Mouse (Mus musculus) heart, embryonic 14.5 days (tissue): ENCODE results near the gene Eps15l1. TPM values are rescaled to one million over a fixed set of nuclear protein-coding genes. Genes with fewer than 3 reads are reported as not detected.
A peak's percentile ranks its signal among the peaks of the same experiment; 100 is the strongest.

Source experiments
- ATAC-seq: fragments of 200-750 bp; cut with Nextera tagmentation; 2 replicates; pipeline ENCODE4 v1.8.0; 2017; ENCODE audit warnings: low read depth, moderate TSS enrichment; ENCODE audit not compliant: insufficient number of reproducible peaks, insufficient read depth, low FRiP score
- H3K27ac ChIP-seq, 2 experiments: fragments of 200-500 bp in 1 of 2; fragments of 300-500 bp in 1 of 2; sonication (generic) in 1 of 2; replicated peaks in 1 of 2; 2 replicates each; pipeline ENCODE4 v1.5.1; 2012 to 2014; ENCODE audit warnings: low read depth in 2 of 2, low read length in 2 of 2, control low read depth in 1 of 2, mild to moderate bottlenecking in 1 of 2, mixed read lengths in 1 of 2; ENCODE audit not compliant: control insufficient read depth in 1 of 2, insufficient read depth in 1 of 2
- H3K27me3 ChIP-seq: fragments of 300-500 bp; sonication (generic); 2 replicates; pipeline ENCODE4 v1.6.1; 2014; ENCODE audit warnings: mild to moderate bottlenecking, low read length, control low read depth; ENCODE audit not compliant: control insufficient read depth, insufficient read depth
- H3K36me3 ChIP-seq: fragments of 300-500 bp; sonication (generic); 2 replicates; pipeline ENCODE4 v1.6.1; 2014; ENCODE audit warnings: mild to moderate bottlenecking, control low read depth, low read length, mixed read lengths; ENCODE audit not compliant: control insufficient read depth, insufficient read depth
- H3K4me1 ChIP-seq, 2 experiments: fragments of 200-500 bp in 1 of 2; fragments of 300-500 bp in 1 of 2; sonication (generic) in 1 of 2; 2 replicates each; pipeline ENCODE4 v1.6.1; 2012 to 2014; ENCODE audit warnings: low read length in 2 of 2, control low read depth in 1 of 2, mixed read lengths in 1 of 2; ENCODE audit not compliant: control insufficient read depth in 2 of 2, insufficient read depth in 2 of 2
- H3K4me2 ChIP-seq: fragments of 300-500 bp; sonication (generic); 2 replicates; pipeline ENCODE4 v1.6.1; 2014; ENCODE audit warnings: mild to moderate bottlenecking, low read length
- H3K4me3 ChIP-seq, 2 experiments: fragments of 200-500 bp in 1 of 2; fragments of 300-500 bp in 1 of 2; sonication (generic) in 1 of 2; 2 replicates each; pipeline ENCODE4 v1.5.1; 2012 to 2014; ENCODE audit warnings: low read length in 2 of 2, mild to moderate bottlenecking in 2 of 2, control low read depth in 1 of 2, low read depth in 1 of 2, moderate library complexity in 1 of 2; ENCODE audit not compliant: control insufficient read depth in 1 of 2, insufficient read depth in 1 of 2
- H3K9ac ChIP-seq: fragments of 300-500 bp; sonication (generic); 2 replicates; pipeline ENCODE4 v1.6.1; 2014; ENCODE audit warnings: mild to moderate bottlenecking, low read length
- H3K9me3 ChIP-seq: fragments of 300-500 bp; sonication (generic); 2 replicates; pipeline ENCODE4 v1.6.1; 2016; ENCODE audit warnings: low read length, control low read depth; ENCODE audit not compliant: control insufficient read depth
- WGBS: fragments of 180-500 bp; shearing (Covaris S2); extraction: QIAGEN DNeasy Blood & Tissue Kit; methylation state at CpG from one replicate; pipeline ENCODE4 v1.1.7; 2014; 5-methylcytosine and 5-hydroxymethylcytosine counted together
- polyA plus RNA-seq: library from polyadenylated mRNA; unstranded; fragments of >200 nt; fragmentation: Nextera tagmentation; extraction: Ambion mirVana; gene quantifications from 2 replicates; pipeline ENCODE4 v1.2.1, GENCODE M21; 2014

Gene Eps15l1
- polyA plus RNA-seq, 1 experiment from 2014 or later, result 39.4 TPM

DNA sequence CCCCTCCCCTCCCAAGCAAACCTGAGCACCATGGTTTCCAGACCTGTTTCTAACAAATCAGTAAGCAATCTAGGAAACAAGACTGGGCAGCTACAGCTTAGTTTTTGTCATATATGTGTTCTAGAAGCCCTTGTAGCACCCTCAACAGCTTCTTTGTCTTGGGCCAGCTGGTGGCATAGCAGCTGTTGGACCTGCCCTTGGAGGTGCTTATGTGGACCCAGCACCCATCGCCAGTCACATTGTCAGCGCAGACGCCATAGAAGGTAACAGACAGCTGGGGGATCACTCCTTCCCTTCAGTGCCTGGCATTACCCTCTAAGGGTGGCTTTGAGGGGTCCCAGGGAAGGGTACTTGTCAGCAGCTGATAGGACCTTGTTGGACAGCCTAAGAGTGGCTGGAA is 36.5 kb upstream of the Eps15l1 start:
- Histone ChIP-seq H3K27ac (no peak overlapping the region), H3K36me3 (peaks cover 83% of the 10 kb centered on the region), H3K4me1 (no peaks in the 10 kb centered on the region; a peak in 1 of 4 replicates), H3K27me3 (no peaks in the 10 kb centered on the region), H3K9ac (no peak overlapping the region), H3K4me3 (no peak overlapping the region), H3K9me3 (peaks cover 5% of the 10 kb centered on the region; the same call in 1 of the 2 replicates), H3K4me2 (no peak overlapping the region)
- no peak for ATAC-seq
- 86% methylated on average over 3 of the region's 3 CpGs for WGBS

DNA sequence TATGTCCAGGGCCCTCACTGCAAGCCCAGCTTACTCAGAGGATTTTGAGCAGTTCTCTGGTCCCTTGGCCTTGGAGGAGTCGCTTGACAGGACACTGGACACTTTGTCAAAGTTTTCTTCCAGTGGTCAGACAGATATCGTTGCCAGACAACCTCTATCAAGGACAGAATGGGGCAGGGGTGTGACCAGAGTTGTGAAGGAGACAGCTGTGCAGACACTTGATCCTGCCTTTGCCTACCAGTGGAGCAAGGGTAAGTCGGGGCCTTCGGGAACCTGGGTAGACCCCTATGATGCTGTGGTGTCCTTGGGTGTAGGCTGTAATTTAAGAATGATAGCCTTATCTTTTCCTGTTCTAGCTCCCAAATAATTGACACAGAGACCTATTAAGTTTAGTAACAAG is 34.1 kb upstream of the Eps15l1 start:
- H3K36me3 ChIP-seq, result peaks cover 81% of the 10 kb centered on the region
- H3K4me1 ChIP-seq, result no peaks in the 10 kb centered on the region; a peak in 1 of 4 replicates
- H3K27me3 ChIP-seq, result no peaks in the 10 kb centered on the region
- WGBS, result 54% methylated on average over 4 of the region's 4 CpGs
- no peak overlapping the region for H3K4me2 ChIP-seq
- no peak overlapping the region for H3K27ac ChIP-seq
- no peak overlapping the region for H3K4me3 ChIP-seq
- H3K9me3 ChIP-seq, result peaks cover 5% of the 10 kb centered on the region; the same call in 1 of the 2 replicates
- no peak for ATAC-seq
- no peak overlapping the region for H3K9ac ChIP-seq

DNA sequence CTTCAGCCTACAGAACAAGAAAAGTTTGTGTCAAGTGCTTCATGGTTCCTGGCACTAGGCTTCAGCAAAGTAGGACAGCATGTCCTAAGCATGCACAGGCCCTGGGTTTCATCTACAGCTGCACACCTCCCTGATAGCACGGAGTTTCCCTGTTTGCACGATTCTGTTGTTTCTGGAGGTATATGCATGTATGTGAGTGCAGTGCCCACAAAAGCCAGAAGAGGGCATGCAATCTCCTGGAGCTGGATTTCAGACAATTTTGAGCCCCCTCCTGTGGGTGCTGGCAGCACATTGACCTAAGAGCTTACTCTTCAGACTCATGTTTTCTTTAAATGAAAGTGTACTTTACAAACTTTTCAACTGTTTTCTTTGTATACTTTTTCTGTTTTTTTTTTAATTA is 32.6 kb upstream of the Eps15l1 start:
- H3K36me3 ChIP-seq, result peaks cover 81% of the 10 kb centered on the region
- no peaks in the 10 kb centered on the region; a peak in 1 of 4 replicates for H3K4me1 ChIP-seq
- H3K27me3 ChIP-seq, result no peaks in the 10 kb centered on the region
- H3K4me3 ChIP-seq, result no peak overlapping the region
- no peak overlapping the region for H3K4me2 ChIP-seq
- WGBS, result 90% methylated on average over 2 of the region's 2 CpGs
- H3K9me3 ChIP-seq, result peaks cover 5% of the 10 kb centered on the region; the same call in 1 of the 2 replicates
- no peak for ATAC-seq
- H3K9ac ChIP-seq, result no peak overlapping the region
- no peak overlapping the region for H3K27ac ChIP-seq

DNA sequence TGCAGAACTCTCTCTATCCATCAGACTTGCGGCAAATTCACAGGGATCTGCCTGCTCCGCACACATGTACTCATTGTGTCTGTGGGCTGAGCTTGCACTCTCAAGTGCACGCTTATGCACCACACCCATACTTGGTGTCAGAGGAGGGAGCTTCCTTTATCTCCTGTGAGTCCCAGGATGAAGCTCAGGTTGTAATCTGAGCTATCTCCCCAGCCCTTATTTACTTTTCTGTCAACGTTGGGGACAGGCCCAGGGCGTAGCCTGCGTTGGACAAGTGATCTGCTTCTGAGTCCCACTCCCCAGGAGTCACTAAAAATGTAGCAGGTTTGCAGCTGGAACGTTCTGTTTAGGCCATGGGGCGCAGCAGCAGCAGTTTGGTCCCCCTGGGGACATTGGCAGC is 30.3 kb upstream of the Eps15l1 start:
- Histone ChIP-seq H3K27ac (no peak overlapping the region), H3K4me1 (no peaks in the 10 kb centered on the region; a peak in 1 of 4 replicates), H3K9ac (no peak overlapping the region), H3K9me3 (peaks cover 5% of the 10 kb centered on the region; the same call in 1 of the 2 replicates), H3K36me3 (peaks cover 61% of the 10 kb centered on the region), H3K4me3 (no peak overlapping the region), H3K4me2 (no peak overlapping the region), H3K27me3 (no peaks in the 10 kb centered on the region)
- WGBS, result 71% methylated on average over 8 of the region's 8 CpGs
- no peak for ATAC-seq

DNA sequence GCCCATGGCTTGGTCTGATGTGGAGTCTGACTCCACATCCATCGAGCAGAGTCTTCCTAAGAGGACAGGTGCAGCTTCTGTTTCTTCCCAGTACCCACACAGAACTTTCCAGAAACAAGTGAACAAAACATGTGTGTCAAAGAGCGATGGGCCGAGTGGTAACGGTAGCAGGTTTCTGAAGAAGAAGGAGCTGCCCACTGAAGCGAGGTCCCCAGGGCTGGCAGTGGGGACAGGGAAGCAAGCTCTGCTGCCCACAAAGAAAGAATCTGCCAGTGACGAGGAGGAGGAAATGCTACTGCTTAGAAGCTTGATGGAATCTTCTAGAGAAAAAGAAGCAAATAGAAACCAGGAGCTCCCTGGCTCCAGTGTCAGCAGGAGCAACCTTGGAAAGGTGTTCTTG is 23.8 kb upstream of the Eps15l1 start:
- Histone ChIP-seq H3K36me3 (peaks cover 12% of the 10 kb centered on the region), H3K4me3 (no peak overlapping the region), H3K4me2 (no peak overlapping the region), H3K9me3 (no peaks in the 10 kb centered on the region), H3K4me1 (peaks cover 4 to 6% of the 10 kb centered on the region in 2 experiments; a peak in 3 of 4 replicates), H3K27ac (no peak overlapping the region), H3K27me3 (no peaks in the 10 kb centered on the region), H3K9ac (no peak overlapping the region)
- WGBS, result 94% methylated on average over 6 of the region's 6 CpGs
- ATAC-seq, result no peak

DNA sequence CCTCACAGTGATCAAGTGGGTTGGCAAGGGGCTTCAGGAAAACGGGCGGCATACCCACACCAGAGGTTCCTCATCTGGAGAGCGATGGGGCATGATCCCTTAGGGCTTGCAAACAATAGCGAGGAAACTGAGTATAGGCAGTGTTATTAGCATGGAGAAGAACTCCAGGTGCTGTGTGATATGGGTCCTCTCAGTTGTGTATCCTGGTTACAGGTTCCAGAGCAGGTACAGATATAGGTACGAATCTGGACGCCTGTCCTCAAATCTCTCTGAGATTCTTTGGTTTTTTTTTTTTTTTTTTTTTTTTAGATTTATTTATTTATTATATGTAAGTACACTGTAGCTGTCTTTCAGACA is 22.7 kb upstream of the Eps15l1 start:
- Histone ChIP-seq H3K9ac (peak overlapping the region; percentile 81), H3K4me3 (peak overlapping the region; percentile 47 to 63), H3K9me3 (no peaks in the 10 kb centered on the region), H3K4me1 (peaks cover 4 to 6% of the 10 kb centered on the region in 2 experiments; a peak in 3 of 4 replicates), H3K27ac (peak overlapping the region in 1 of 2 experiments; percentile 6; a peak in 2 of 4 replicates), H3K4me2 (peak overlapping the region; percentile 85), H3K36me3 (peaks cover 1% of the 10 kb centered on the region; the same call in 1 of the 2 replicates), H3K27me3 (no peaks in the 10 kb centered on the region)
- ATAC-seq, result no peak
- WGBS, result 41% methylated on average over 6 of the region's 6 CpGs

DNA sequence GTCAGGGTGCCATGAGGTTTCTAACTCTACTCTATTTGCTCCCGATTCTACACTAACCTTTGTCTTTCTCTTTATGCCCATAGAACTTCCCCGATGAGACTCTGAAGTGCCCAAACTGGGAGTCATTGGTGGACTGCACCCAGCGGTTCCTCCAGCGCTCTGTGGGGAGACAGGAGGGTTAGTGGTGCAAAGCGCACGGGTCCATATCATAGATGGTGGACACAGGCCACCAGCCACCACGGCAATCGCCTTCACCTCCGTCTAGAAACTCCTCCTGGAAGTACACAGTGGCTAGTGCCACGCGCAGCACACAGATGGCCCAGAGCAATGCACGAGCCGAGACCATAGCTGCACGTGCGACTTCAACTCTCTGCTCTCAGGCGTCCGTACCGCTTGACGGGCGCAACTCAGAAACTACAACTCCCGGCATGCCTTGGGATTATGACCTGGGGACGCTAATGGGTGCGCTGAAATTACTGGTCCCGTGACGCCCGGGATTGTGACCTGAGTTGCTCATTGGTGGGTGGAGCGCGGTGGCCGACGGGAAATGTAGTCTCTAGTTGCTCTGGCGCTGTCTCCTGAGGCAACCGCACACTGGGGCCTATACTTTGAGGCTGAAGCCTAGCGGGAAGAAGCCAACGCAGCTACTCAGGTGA is 22.2 kb upstream of the Eps15l1 start, which contains the start of the genes Calr3 and 1700030K09Rik:
Gene Calr3, minus strand, starts transcription at position 533 of the 656 bp plus-strand sequence.
Gene 1700030K09Rik, plus strand, starts transcription at position 543 of the 656 bp plus-strand sequence.
- Histone ChIP-seq H3K9me3 (no peaks in the 10 kb centered on the region), H3K27ac (peak within 1 kb of the TSS in 1 of 2 experiments; percentile 6; a peak in 2 of 4 replicates), H3K36me3 (no peaks in the 10 kb centered on the region), H3K4me2 (peak within 1 kb of the TSS; percentile 85), H3K4me3 (peak within 1 kb of the TSS; percentile 47 to 63), H3K27me3 (no peaks in the 10 kb centered on the region), H3K4me1 (peaks cover 4 to 6% of the 10 kb centered on the region in 2 experiments; a peak in 3 of 4 replicates), H3K9ac (peak within 1 kb of the TSS; percentile 81)
- 4% methylated on average over 34 of the region's 34 CpGs for WGBS
- ATAC-seq, result peak; percentile 98
